Mouse (Mus musculus): ENCODE results near the gene Slc22a21.
"Not testable (repeated sequence)": the region's sequence is repeated elsewhere in the genome, so short reads cannot be mapped to it uniquely, and the experiment has no call there.

- not testable (repeated sequence) for TF ChIP-seq CTCF (IDR thresholded peaks at IDR 0.05; ENCODE audit: low read depth); EP300 (optimal IDR thresholded peaks at IDR 0.05)
Measured at GRCm38 (mm10) chr11:53979456-53979787, 710 bp downstream of the Slc22a21 start.

All from stomach, postnatal 0 days (tissue).